Mouse (Mus musculus): ENCODE data around the gene Tgfb2. TPM values are rescaled to one million over a fixed set of nuclear protein-coding genes. Genes with fewer than 3 reads are reported as not detected.

Gene Tgfb2
- polyA plus RNA-seq, 1 experiment from 2014 or later: 21.5 TPM

GRCm38 (mm10) chr1:186656201-186656600 is 49.6 kb downstream of the Tgfb2 start:
- no peak for DNase-seq (ENCODE audit: low spot score)
- H3K27ac ChIP-seq (ENCODE audit: low read depth): no peak overlapping the region
- WGBS: 37% methylated on average over 1 of the region's 1 CpGs
- no peak for ATAC-seq (replicated peaks; ENCODE audit: low FRiP score, low TSS enrichment, low read depth)
- no peaks in the 10 kb centered on the region for H3K27me3 ChIP-seq (replicated peaks; ENCODE audit: control insufficient read depth, insufficient read depth, low read length)
- no peak overlapping the region for H3K9ac ChIP-seq (ENCODE audit: low read length)
- no peak overlapping the region for H3K4me3 ChIP-seq (ENCODE audit: low read depth, low read length)
- no peaks in the 10 kb centered on the region for H3K36me3 ChIP-seq (ENCODE audit: control insufficient read depth, insufficient read depth, low read length)
- H3K4me2 ChIP-seq (ENCODE audit: low read length): no peak overlapping the region
- H3K4me1 ChIP-seq (replicated peaks; ENCODE audit: control insufficient read depth, insufficient read depth, low read length): no peaks in the 10 kb centered on the region; the same call in 1 of the 2 replicates
- H3K9me3 ChIP-seq (ENCODE audit: control insufficient read depth, low read length): no peaks in the 10 kb centered on the region

- Histone ChIP-seq H3K9ac (ENCODE audit: low read length) (no peak overlapping the region), H3K27ac (ENCODE audit: low read depth) (no peak overlapping the region), H3K4me1 (replicated peaks; ENCODE audit: control insufficient read depth, insufficient read depth, low read length) (no peaks in the 10 kb centered on the region; the same call in 1 of the 2 replicates), H3K36me3 (ENCODE audit: control insufficient read depth, insufficient read depth, low read length) (no peaks in the 10 kb centered on the region), H3K9me3 (ENCODE audit: control insufficient read depth, low read length) (no peaks in the 10 kb centered on the region), H3K4me2 (ENCODE audit: low read length) (no peak overlapping the region), H3K4me3 (ENCODE audit: low read depth, low read length) (no peak overlapping the region), H3K27me3 (replicated peaks; ENCODE audit: control insufficient read depth, insufficient read depth, low read length) (no peaks in the 10 kb centered on the region)
- 80% methylated on average over 4 of the region's 4 CpGs for WGBS
- DNase-seq (ENCODE audit: low spot score): no peak
- no peak for ATAC-seq (replicated peaks; ENCODE audit: low FRiP score, low TSS enrichment, low read depth)
Observed at GRCm38 (mm10) chr1:186655096-186655495, 50.7 kb downstream of the Tgfb2 start.

GRCm38 (mm10) chr1:186652208-186652607 is 53.6 kb downstream of the Tgfb2 start:
- Histone ChIP-seq H3K9me3 (ENCODE audit: control insufficient read depth, low read length) (peaks cover 10% of the 10 kb centered on the region), H3K4me2 (ENCODE audit: low read length) (no peak overlapping the region), H3K4me3 (ENCODE audit: low read depth, low read length) (no peak overlapping the region), H3K9ac (ENCODE audit: low read length) (no peak overlapping the region), H3K27me3 (replicated peaks; ENCODE audit: control insufficient read depth, insufficient read depth, low read length) (no peaks in the 10 kb centered on the region), H3K36me3 (ENCODE audit: control insufficient read depth, insufficient read depth, low read length) (no peaks in the 10 kb centered on the region), H3K27ac (ENCODE audit: low read depth) (no peak overlapping the region), H3K4me1 (replicated peaks; ENCODE audit: control insufficient read depth, insufficient read depth, low read length) (no peaks in the 10 kb centered on the region; the same call in 1 of the 2 replicates)
- ATAC-seq (replicated peaks; ENCODE audit: low FRiP score, low TSS enrichment, low read depth) (no peak), DNase-seq (ENCODE audit: low spot score) (no peak)
- 27% methylated on average over 8 of the region's 8 CpGs for WGBS

GRCm38 (mm10) chr1:186650011-186650410 is 55.8 kb downstream of the Tgfb2 start:
- no peak overlapping the region for H3K4me2 ChIP-seq (ENCODE audit: low read length)
- no peak overlapping the region for H3K27ac ChIP-seq (ENCODE audit: low read depth)
- H3K27me3 ChIP-seq (replicated peaks; ENCODE audit: control insufficient read depth, insufficient read depth, low read length): no peaks in the 10 kb centered on the region
- no peak for DNase-seq (ENCODE audit: low spot score)
- 80% methylated on average over 4 of the region's 4 CpGs for WGBS
- no peak overlapping the region for H3K9ac ChIP-seq (ENCODE audit: low read length)
- H3K36me3 ChIP-seq (ENCODE audit: control insufficient read depth, insufficient read depth, low read length): no peaks in the 10 kb centered on the region
- no peaks in the 10 kb centered on the region; the same call in 1 of the 2 replicates for H3K4me1 ChIP-seq (replicated peaks; ENCODE audit: control insufficient read depth, insufficient read depth, low read length)
- peaks cover 10% of the 10 kb centered on the region for H3K9me3 ChIP-seq (ENCODE audit: control insufficient read depth, low read length)
- no peak overlapping the region for H3K4me3 ChIP-seq (ENCODE audit: low read depth, low read length)
- no peak for ATAC-seq (replicated peaks; ENCODE audit: low FRiP score, low TSS enrichment, low read depth)

- WGBS: 47% methylated on average over 12 of the region's 12 CpGs
- DNase-seq (ENCODE audit: low spot score): no peak
- Histone ChIP-seq H3K27me3 (replicated peaks; ENCODE audit: control insufficient read depth, insufficient read depth, low read length) (no peaks in the 10 kb centered on the region), H3K27ac (ENCODE audit: low read depth) (no peak overlapping the region), H3K9ac (ENCODE audit: low read length) (no peak overlapping the region), H3K4me2 (ENCODE audit: low read length) (no peak overlapping the region), H3K4me3 (ENCODE audit: low read depth, low read length) (no peak overlapping the region), H3K4me1 (replicated peaks; ENCODE audit: control insufficient read depth, insufficient read depth, low read length) (peaks cover 10% of the 10 kb centered on the region; the same call in 1 of the 2 replicates), H3K9me3 (ENCODE audit: control insufficient read depth, low read length) (no peaks in the 10 kb centered on the region), H3K36me3 (ENCODE audit: control insufficient read depth, insufficient read depth, low read length) (no peaks in the 10 kb centered on the region)
- ATAC-seq (replicated peaks; ENCODE audit: low FRiP score, low TSS enrichment, low read depth): no peak
Observed at GRCm38 (mm10) chr1:186637304-186638213, 68.2 kb downstream of the Tgfb2 start.

GRCm38 (mm10) chr1:186635045-186635444 is 70.7 kb downstream of the Tgfb2 start:
- no peak overlapping the region for H3K9ac ChIP-seq (ENCODE audit: low read length)
- no peak overlapping the region for H3K4me3 ChIP-seq (ENCODE audit: low read depth, low read length)
- H3K36me3 ChIP-seq (ENCODE audit: control insufficient read depth, insufficient read depth, low read length): no peaks in the 10 kb centered on the region
- H3K4me1 ChIP-seq (replicated peaks; ENCODE audit: control insufficient read depth, insufficient read depth, low read length): peaks cover 10% of the 10 kb centered on the region; the same call in 1 of the 2 replicates
- DNase-seq (ENCODE audit: low spot score): no peak
- no peak for ATAC-seq (replicated peaks; ENCODE audit: low FRiP score, low TSS enrichment, low read depth)
- no peaks in the 10 kb centered on the region for H3K27me3 ChIP-seq (replicated peaks; ENCODE audit: control insufficient read depth, insufficient read depth, low read length)
- WGBS: 65% methylated on average over 7 of the region's 7 CpGs
- H3K27ac ChIP-seq (ENCODE audit: low read depth): no peak overlapping the region
- H3K9me3 ChIP-seq (ENCODE audit: control insufficient read depth, low read length): no peaks in the 10 kb centered on the region
- no peak overlapping the region for H3K4me2 ChIP-seq (ENCODE audit: low read length)

- no peaks in the 10 kb centered on the region for H3K9me3 ChIP-seq (ENCODE audit: control insufficient read depth, low read length)
- H3K36me3 ChIP-seq (ENCODE audit: control insufficient read depth, insufficient read depth, low read length): no peaks in the 10 kb centered on the region
- WGBS: 87% methylated on average over 6 of the region's 6 CpGs
- no peak overlapping the region for H3K9ac ChIP-seq (ENCODE audit: low read length)
- DNase-seq (ENCODE audit: low spot score) (no peak), ATAC-seq (replicated peaks; ENCODE audit: low FRiP score, low TSS enrichment, low read depth) (no peak)
- no peak overlapping the region for H3K4me2 ChIP-seq (ENCODE audit: low read length)
- no peaks in the 10 kb centered on the region for H3K27me3 ChIP-seq (replicated peaks; ENCODE audit: control insufficient read depth, insufficient read depth, low read length)
- no peaks in the 10 kb centered on the region for H3K4me1 ChIP-seq (replicated peaks; ENCODE audit: control insufficient read depth, insufficient read depth, low read length)
- H3K27ac ChIP-seq (ENCODE audit: low read depth): no peak overlapping the region
- H3K4me3 ChIP-seq (ENCODE audit: low read depth, low read length): no peak overlapping the region
Observed at GRCm38 (mm10) chr1:186631457-186631856, 74.3 kb downstream of the Tgfb2 start.

GRCm38 (mm10) chr1:186630971-186631370 is 74.8 kb downstream of the Tgfb2 start:
- no peaks in the 10 kb centered on the region for H3K27me3 ChIP-seq (replicated peaks; ENCODE audit: control insufficient read depth, insufficient read depth, low read length)
- H3K9ac ChIP-seq (ENCODE audit: low read length): no peak overlapping the region
- DNase-seq (ENCODE audit: low spot score) (no peak), ATAC-seq (replicated peaks; ENCODE audit: low FRiP score, low TSS enrichment, low read depth) (no peak)
- WGBS: 81% methylated on average over 5 of the region's 5 CpGs
- H3K4me2 ChIP-seq (ENCODE audit: low read length): no peak overlapping the region
- no peaks in the 10 kb centered on the region for H3K4me1 ChIP-seq (replicated peaks; ENCODE audit: control insufficient read depth, insufficient read depth, low read length)
- H3K27ac ChIP-seq (ENCODE audit: low read depth): no peak overlapping the region
- no peaks in the 10 kb centered on the region for H3K36me3 ChIP-seq (ENCODE audit: control insufficient read depth, insufficient read depth, low read length)
- H3K9me3 ChIP-seq (ENCODE audit: control insufficient read depth, low read length): no peaks in the 10 kb centered on the region
- H3K4me3 ChIP-seq (ENCODE audit: low read depth, low read length): no peak overlapping the region
